Mouse (Mus musculus) CD4-positive, CD25-positive, alpha-beta regulatory T cell, adult 4 months (primary cell): ENCODE measurements at regions not wholly inside any gene's neighbourhood (a gene's known extent, or its start where the extent isn't known, plus 50 kb on each side); places are given as distances from the start of the nearest gene placed in this dataset.

ENCODE experiments used
- ATAC-seq: one replicate; pipeline ENCODE4 v1.8.0; 2017

DNA sequence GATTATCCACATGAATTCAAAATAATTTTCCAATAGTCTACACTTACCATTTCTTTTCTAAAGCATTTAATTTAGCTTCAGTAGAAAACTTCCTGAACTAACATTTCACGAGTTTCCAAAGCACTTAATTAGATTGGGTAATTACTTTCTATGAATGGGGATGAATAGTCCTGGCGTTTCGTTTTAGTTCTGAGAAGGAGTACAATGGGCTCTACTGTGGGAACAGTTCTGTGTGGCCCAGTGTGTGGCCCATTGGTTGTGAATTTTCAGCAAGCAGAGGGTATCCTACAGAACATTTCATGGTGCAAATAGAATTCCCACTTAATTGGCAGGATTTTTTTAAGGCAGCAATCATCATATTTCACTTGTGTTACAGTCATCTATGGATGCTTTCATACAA, 95.5 kb downstream of the 1700017N19Rik start:
- ATAC-seq = no peak

DNA sequence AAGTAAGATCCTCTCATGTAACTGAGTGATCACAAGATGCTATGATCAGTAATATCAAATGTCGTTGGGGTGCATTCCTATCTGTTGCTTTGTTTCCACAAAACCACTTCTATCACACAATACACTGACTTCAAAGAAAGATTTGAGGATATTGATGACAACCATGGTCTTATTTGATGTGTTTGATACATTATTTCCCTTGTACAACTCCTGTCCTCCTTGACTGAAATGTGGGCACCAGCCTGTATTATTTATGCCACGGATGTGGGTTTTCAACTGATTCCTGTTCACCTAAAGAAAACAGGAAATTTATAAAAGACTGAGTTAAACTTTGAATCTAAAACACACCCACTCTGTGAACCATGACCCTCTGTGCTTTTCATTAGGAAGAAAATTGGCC, 105.7 kb downstream of the 1700017N19Rik start:
- no peak for ATAC-seq

DNA sequence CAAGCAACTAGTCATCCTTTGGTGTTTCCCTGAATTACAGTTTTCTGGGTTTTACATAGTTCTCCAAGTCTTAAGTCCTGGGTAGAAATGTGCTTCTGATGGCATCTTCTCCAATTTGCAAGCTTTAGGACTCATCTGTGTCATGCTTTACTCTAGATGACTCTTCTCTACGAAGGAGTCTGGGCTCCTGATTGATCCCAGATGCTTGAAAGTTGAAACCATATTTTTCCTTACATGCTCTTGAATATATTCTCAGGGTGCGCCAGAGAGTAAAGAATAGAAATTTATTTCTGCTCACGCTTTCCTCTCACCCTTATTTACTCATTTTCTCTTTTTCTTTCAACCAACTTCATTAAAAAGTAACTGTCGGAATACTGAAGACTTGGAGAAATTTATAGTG, 108.9 kb downstream of the 1700017N19Rik start:
- ATAC-seq = no peak

DNA sequence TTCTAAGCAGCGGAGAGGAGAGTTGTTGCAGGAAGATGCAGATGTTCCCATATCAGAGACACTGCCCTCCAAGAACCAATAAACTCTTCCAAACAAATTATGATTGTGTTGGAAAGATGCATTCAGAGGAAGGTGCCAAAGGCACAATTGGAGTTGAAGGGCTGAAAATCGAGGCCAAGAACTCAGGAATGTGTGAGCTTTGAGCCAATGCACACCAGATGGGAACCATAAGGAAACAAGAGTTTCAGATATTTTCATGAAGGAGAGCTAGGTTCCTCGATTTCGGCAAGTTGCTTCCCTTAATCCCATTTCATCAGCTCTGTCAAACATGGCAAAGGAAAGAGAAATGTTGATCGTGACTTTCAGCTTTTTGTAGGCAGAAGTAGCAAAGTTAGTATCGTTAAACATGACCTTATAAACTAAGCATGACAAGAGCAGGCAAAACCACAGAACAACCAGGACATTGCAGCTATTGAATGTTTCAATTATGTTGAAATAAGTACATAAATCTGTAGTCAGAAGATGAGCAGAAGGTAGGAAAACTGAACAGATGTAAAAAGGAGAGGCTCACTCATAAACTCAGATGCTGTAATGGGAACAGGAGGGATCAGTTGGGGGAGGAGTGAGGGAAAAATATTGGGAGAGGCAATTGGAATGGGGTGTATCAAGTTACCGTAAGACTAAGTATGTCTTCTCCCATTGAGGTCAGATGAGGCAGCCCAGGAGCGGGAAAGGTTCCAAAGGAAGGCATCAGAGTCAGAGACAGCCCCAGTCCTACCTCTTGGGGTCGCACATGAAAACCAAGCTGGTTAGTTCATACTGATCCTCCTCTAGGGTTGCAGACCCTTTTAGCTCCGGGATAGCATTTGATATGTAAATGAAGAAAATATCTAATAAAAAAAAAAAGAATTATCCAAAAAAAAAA, 110.3 kb downstream of the 1700017N19Rik start:
- no peak for ATAC-seq

DNA sequence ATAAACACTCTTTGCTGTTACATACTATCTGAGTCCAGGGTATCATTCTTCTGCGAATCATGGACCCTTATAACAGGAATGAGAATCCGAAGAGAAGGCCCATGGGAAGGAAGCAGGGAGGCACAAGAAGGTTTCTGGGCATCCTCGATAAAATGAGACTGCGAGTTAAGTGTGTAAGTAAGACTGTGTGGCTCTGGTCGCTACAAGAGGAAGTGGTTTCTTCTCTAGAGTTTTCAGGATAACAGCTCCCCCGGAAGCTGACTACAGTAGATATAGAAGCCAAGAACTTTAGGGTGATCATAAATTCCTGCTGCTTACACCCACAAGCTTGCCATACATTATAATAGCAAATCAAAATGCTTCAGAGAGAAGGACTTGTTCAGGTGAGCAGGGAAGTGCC, 111.7 kb downstream of the 1700017N19Rik start:
- peak; percentile 71 for ATAC-seq

DNA sequence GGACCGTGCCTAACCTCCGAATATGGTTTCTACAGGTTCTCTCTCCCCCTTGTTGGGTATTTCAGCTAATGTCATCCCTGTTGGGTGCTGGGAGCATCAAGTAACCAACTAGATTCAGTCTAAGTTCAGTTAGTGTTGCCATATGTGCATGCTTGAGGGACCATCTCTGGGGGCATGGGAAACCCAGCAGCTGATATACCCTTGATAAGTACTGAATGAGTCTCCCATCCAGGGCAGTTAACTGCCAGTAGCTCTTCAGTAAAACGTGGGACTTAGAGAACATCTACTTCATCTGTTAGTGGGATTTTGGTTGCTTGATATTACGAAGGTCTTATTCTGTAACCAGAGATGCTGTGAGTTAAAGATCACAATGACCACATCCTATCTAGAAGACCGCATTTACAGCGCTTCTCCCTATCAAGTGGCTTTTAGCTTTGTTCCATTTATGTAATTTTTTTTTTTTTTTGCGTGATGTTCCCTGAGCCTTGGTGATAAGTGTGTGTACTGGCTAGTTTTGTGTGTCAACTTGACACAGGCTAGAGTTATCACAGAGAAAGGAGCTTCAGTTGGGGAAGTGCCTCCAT, 125.9 kb downstream of the 1700017N19Rik start:
- no peak for ATAC-seq

DNA sequence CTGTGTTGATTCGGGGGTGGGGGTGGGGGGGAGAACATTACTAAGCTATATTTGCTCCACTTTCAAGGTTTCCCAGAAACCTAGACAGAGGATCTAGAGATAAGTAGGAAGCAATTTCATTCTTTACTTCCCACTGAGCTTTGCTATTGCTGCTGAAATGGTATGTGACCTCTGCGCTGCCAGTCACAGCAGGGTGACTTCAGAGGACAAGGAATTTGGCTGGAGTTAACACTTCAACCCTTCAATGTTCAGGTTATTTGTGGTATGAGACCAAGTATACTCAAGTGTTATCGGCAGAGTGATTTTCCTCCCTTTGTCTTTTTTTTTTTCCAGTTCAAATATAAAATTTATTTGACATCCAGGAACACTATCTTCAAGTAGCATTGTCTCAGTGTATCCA, 128.3 kb downstream of the 1700017N19Rik start:
- ATAC-seq = no peak

DNA sequence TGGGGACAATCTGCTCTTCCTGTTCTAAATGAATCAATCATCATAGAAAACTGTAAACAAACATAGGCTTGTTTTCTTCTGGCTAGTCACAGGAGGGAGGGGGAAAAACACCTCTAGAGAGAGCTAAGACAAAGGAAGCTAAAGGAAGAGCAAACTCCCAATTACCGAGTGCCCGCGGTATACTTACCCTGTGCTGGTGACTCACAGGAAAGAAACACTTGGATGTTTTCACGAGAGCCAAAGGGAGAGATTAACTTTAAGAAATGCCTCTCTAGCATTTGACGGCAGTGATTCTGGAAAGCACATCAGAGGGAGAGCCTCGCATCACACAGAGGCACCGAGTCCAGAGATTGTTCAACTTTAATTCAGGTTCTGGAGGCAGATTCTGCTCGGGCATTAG, 151.0 kb downstream of the 1700017N19Rik start:
- ATAC-seq = no peak

DNA sequence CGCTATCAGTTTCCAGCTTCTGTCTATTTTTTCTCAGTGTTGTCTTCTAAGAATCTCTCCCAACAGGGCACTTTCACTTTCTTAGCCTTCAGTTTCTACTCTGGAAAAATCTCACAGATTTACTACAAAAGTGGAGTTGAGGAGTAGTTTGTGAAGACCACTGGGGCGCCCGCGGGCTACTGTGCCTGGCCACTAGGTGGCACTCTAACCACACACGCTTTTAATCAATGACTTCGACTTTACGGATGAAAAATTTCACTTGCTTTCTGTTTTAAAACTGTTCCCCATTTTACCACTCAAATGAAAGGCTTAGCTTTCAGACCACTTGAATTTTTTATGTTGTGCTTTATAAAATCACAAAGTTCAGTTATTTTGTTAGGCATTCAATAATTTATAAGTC, 151.8 kb downstream of the 1700017N19Rik start:
- peak; percentile 39 for ATAC-seq

DNA sequence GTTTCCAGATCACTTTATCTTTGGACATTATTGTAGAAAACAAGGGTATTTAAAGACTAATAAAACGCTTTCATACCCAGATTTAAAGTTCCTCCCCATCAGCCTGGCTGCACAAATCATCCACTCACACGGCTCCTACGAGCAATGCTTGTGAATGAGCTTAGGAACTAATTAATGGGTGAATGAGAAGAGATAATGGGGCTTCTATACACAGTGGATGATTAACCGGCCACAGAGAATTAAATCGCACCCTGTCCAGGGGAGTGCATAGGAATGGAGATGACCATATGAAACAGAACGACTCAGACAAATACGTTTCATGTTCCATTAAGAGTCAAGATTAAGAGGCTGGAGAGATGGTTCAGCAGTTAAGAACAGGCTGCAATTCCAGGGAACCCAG, 155.9 kb downstream of the 1700017N19Rik start:
- ATAC-seq = no peak

DNA sequence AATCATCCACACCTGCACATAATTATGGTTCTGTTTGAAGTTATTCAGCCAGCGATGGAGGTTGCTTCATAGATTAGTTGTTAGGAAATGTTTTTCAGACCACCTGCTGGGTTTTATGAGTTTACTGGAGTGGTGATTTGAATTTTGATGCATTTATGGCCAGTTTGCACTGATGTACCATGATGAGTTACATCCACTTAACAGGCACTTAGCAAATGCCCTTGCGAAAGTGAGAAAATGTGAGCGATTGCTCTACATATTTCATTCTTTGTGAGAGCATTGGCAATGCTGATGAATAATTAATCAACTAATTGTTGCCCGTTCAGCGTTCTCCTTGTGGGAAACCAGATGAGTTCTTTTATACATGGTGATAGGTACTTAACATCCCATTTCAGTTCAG, 164.7 kb downstream of the 1700017N19Rik start:
- ATAC-seq = no peak

DNA sequence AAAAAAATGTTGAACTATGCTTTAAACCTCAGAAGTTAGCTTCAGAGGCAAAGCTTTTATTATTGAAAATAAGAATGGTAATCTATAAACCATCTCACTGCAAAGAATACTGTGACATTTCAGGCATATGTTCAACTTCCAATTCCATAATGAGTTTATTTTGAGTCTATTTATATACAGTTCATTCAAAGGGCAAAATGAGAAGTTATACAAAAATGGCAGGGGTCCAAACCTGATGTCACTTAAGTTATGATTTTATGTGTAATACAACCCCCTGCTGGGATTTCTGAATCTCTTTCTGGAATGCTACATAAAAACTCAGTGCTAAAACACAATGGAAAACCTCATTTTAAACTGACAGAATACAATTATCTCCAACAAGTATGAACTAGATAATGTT, 184.0 kb downstream of the 1700017N19Rik start:
- no peak for ATAC-seq

DNA sequence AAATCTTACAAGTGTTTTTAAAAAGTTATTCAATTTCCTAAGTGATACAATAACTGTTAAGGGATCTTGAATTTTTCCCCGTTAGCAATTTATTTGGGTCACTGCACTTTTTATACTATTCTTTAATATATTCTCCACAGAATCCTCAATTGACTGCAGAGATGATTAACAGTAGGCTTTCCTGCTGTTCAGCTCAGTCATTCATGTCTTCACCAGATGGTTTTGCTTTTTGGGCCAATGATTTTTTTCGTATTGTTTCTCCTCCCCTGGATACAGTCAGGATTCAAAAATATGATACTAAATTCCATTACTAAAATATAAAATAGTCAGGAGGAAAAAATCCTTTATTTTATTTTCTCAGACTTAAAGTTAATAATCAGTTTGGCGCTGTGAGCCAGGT, 201.9 kb downstream of the 1700017N19Rik start:
- ATAC-seq = no peak

DNA sequence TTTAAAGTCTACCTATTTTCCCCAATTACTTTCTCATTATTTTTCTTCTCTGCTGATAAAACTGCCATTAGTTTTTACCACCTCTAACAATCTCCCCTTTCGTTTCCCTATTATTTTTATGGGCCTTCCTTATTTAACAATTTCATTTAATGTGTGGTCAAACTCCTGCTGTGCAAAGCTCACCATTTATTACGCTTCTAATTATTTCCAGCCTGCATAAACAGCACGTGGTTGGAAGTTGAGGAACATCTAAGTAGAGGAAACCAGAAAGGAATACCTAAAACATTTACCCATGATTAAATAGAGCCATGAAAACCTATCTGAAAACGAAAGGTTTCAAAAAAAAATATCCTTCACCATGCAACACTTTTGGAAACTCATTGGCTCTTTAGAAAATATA, 202.3 kb downstream of the 1700017N19Rik start:
- ATAC-seq = no peak

DNA sequence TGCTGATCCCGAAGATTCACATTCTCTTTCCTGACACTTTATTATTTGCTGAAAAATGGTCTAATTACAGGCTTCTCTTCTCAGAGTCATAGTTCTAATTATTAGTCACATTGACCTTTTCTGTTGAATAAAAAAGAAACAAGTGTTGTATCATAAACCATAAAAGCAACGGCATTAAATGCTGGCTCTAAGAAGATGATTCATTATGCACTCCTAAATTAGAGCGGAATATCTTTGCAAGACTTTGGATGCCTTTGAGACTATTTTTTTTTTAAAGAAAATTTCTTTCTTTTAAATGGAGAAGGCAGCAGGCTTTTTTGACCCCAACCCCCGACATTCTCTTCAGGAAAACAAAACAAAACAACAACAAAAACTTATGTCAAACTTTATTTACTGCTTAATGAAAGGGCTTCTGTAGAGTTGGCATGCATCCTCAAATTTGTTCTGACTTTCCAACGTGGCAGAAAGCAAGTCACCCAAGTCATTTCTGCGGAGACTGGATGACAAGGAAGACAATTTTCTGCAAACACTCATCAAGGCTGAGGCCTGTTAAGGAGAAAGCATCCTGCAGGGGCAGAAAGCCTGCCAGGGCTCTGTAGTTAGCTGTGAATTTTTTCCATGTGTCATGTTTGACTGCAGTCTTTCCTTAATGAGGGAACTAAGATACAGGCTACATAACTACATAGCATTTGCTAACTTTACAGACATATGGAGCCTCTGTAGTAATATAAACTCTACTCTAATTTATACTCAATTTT, 205.1 kb downstream of the 1700017N19Rik start:
- ATAC-seq = no peak

DNA sequence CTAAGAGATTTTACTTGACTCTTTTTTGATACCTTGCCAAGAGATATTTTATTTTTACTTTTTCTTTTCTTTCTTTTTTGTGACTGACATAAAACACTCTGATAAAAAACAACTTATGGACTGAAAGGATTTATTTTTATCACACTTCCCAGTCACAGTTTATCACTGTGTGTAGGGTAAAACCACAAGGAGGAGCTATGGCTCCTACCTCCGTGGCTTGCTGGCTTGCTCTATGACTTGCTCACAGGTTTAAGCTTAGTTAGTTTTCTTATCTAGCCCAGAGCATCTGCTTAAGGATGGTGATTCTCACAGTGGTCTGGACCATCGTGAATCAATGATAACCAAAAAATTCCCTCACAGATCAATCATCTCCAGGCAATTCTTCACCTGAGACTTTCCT, 221.4 kb downstream of the 1700017N19Rik start:
- no peak for ATAC-seq

DNA sequence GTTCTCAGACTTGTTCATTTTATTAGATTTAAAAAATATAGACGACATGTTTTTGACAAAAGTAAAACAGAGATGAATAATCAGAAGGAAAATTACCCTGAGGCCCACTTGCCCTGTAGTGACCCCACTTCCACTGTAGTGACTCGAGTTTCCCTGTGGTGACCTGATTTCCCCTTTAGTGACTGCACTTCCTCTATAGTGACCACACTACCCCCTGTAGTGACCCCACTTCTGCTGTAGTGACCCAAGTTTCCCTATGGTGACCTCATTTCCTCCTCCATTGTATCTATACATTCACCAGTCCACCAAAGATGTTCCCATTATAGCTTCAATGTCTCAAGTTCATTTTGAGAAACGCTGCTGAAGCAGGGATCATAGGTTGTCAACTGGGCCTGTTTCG, 244.5 kb downstream of the 1700017N19Rik start:
- no peak for ATAC-seq

DNA sequence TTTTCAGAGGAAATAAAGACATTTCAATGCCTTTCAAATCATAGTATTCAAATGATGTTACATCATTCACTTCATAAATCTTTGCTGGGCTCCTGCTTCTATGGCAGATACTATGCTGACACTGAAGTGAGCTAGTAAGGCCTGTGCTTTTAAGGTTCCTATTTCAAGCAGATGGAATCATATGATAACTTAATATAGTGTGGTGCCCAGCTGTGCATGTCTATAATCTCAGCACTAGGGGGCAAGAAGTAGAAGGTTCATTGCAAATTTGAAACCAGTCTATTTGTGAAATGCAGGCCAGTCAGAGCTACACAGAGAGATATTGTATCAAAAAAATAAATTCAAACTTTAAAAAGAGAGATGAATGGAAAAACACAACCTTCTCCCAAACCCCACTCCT, 262.9 kb downstream of the 1700017N19Rik start:
- ATAC-seq = no peak

DNA sequence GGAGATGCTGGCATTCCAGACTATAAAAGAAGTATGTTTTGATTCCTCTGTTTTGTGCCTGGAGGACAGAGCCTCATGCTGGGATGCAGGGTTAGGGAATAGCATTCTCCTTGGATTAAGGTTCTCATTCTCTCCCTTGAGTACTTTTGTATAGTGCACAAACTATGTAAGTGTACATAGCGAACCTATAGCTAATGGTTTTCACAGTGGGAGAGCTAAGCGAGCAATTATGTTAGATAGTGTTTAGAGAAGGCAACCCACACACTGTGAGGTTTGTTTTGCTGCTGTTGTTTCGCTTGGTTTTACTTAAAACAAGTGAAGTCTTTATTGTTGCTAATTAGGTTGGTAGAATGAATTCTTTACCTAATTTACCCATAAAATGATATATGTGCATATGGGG, 266.2 kb downstream of the 1700017N19Rik start:
- ATAC-seq = no peak

DNA sequence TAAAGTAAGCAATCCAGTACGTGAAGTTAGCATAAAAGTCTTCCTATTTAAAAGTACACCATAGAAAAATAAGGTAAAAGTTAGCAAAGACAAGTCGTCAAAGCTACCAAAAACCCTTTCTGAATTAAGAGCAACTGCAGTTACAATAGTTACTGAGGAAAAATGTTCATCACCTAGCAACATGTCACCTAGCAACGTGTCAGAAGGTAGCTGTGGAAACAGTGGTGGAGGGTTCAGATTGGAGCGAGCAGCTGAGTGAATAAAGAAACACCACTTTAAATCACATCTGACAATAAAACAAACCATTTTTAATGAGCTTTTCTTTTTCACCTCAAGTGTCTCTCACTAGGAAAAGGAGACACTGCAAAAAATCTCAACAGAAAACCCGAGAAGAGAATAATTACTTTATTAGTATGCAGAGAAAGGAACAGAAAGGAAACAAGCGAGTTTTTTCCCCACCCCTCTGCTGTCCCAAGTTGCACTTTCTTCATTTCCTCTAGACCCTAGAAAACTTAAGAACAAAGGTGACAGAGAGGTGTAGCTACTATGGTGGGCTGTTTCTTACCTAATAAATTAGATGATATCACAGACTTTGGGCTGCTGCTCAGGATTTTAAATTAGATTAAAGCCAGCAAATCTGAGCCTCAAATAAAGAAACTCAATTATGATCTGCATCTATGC, 275.4 kb downstream of the 1700017N19Rik start:
- ATAC-seq = no peak

DNA sequence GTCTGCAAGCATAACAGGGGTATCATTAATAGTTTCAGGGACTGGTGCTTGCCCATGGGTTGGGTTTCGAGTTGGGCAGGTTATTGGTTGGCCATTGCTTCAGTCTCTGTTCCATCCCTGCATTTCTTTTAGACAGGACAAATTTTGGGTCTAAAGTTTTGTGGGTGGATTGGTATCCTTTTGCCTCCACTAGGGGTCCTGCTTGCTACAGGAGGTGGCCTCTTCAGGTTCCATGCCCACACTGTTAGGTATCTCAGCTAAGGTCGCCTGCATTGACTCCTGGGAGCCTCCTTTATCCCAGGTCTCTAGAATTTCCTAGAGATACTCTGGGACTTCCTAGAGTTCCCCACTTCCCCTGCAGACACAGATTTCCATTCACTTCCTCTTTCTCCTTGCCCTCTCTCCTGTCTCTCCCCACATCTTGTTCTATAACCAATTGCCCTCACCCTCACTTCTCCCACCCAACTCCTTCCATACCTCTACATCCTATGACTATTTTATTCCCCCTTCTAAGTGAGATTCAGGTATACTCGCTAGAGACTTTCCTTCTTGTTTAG, 278.2 kb downstream of the 1700017N19Rik start:
- no peak for ATAC-seq

DNA sequence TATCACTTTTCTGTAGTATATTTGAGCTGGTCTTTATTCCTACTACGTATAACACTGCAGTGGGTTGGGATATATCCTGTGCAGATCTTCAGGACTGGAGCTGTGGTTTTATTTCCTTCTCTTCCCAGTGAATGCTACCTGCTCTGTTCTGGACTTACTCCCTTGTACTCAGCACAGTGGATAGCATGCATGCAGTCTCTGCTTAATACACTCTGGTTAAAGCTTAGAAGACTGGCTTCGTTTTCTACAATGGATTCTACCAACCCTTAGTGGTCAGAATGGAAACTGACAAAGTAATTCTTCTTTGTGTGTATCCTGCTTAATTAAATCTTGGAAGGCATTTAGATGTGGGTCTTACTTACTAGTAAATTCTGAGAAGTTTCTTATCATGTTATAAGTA, 292.3 kb downstream of the 1700017N19Rik start:
- ATAC-seq = no peak

DNA sequence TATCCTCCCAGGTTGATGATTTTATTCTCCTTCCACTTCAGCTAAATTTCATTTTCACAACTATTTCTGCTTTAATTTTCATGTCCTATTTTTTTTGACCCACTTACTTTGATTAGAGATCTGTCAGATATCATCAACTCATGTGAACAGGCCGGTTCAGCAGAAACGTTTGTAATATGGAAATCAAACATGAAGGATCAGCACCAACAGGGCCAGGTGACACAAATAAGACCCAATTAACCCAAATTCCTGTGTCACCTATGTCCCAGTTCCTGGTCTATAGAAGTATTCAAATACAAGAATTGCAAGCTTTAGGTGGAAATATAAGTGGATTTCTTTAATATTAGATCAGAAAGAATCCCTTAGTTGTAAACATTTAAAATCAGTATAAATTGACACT, 332.7 kb downstream of the 1700017N19Rik start:
- no peak for ATAC-seq
